Mouse (Mus musculus): Measurements from ENCODE around the gene Efcab1.

GRCm38 (mm10) chr16:14940898-14941297 lies 34.5 kb downstream of the Efcab1 start:
- no peak for TF ChIP-seq CTCF (IDR thresholded peaks at IDR 0.05; ENCODE audit: insufficient read depth, low read length)
- TF ChIP-seq POLR2A (IDR thresholded peaks at IDR 0.05; ENCODE audit: borderline replicate concordance, extremely low read depth, low read depth, low read length), result no peak
